Mouse (Mus musculus): ENCODE measurements at regions not wholly inside any gene's neighbourhood (a gene's known extent, or its start where the extent isn't known, plus 50 kb on each side); places are given as distances from the start of the nearest gene placed in this dataset.

GRCm38 (mm10) chr13:118441322-118442064 lies 54.4 kb upstream of the Mrps30 start:
- no peak for ATAC-seq (ENCODE audit: low read depth)
- H3K4me1 ChIP-seq (ENCODE audit: control insufficient read depth, insufficient read depth, low read length) = no peaks in the 10 kb centered on the region
- H3K9ac ChIP-seq (replicated peaks; ENCODE audit: low read depth, low read length) = no peak overlapping the region
- H3K27me3 ChIP-seq (ENCODE audit: control insufficient read depth, insufficient read depth, low read length) = no peaks in the 10 kb centered on the region
- H3K27ac ChIP-seq (ENCODE audit: low read depth, low read length) = no peak overlapping the region
- no peaks in the 10 kb centered on the region for H3K36me3 ChIP-seq (ENCODE audit: control insufficient read depth, insufficient read depth, low read length)
- H3K9me3 ChIP-seq (ENCODE audit: control insufficient read depth, low read length) = no peaks in the 10 kb centered on the region
- H3K4me3 ChIP-seq (ENCODE audit: low read depth, low read length) = no peak overlapping the region
- no peak overlapping the region for H3K4me2 ChIP-seq (ENCODE audit: low read depth, low read length)
- WGBS = 91% methylated on average over 5 of the region's 5 CpGs

Measured in neural tube, embryonic 14.5 days (tissue).